Mouse (Mus musculus): ENCODE results near the gene Rhebl1.

Rhebl1 gene

GRCm38 (mm10) chr15:98871070-98871915 lies 23.0 kb downstream of the Rhebl1 start, which contains the start of gene Kmt2d:
TSS of gene Kmt2d (minus strand) at chr15:98871204.
- DNase-seq, result no peak

- DNase-seq, result no peak
Observed at GRCm38 (mm10) chr15:98870179-98871069, 23.9 kb downstream of the Rhebl1 start.

- DNase-seq, result no peak
Observed at GRCm38 (mm10) chr15:98869342-98870178, 24.8 kb downstream of the Rhebl1 start.

- DNase-seq, result no peak
Observed at GRCm38 (mm10) chr15:98868346-98869063, 25.8 kb downstream of the Rhebl1 start.

GRCm38 (mm10) chr15:98867321-98867720 lies 27.0 kb downstream of the Rhebl1 start:
- no peak for DNase-seq

GRCm38 (mm10) chr15:98866501-98866900 lies 27.8 kb downstream of the Rhebl1 start:
- no peak for DNase-seq

GRCm38 (mm10) chr15:98865771-98866170 lies 28.6 kb downstream of the Rhebl1 start:
- DNase-seq, result no peak

GRCm38 (mm10) chr15:98864951-98865350 lies 29.4 kb downstream of the Rhebl1 start:
- DNase-seq, result no peak

GRCm38 (mm10) chr15:98863451-98863958 lies 30.8 kb downstream of the Rhebl1 start:
- DNase-seq, result no peak

GRCm38 (mm10) chr15:98861701-98862410 lies 32.5 kb downstream of the Rhebl1 start:
- DNase-seq, result no peak

GRCm38 (mm10) chr15:98860921-98861320 lies 33.4 kb downstream of the Rhebl1 start:
- DNase-seq, result no peak

- no peak for DNase-seq
Observed at GRCm38 (mm10) chr15:98859319-98860043, 34.9 kb downstream of the Rhebl1 start.

- no peak for DNase-seq
Observed at GRCm38 (mm10) chr15:98854214-98854613, 40.1 kb downstream of the Rhebl1 start.

GRCm38 (mm10) chr15:98853161-98853937 lies 41.0 kb downstream of the Rhebl1 start:
- DNase-seq, result peak; percentile 5

- peak; percentile 4 for DNase-seq
Observed at GRCm38 (mm10) chr15:98852733-98853132, 41.6 kb downstream of the Rhebl1 start.

- no peak for DNase-seq
Observed at GRCm38 (mm10) chr15:98852071-98852470, 42.3 kb downstream of the Rhebl1 start.

- peak; percentile 5 for DNase-seq
Observed at GRCm38 (mm10) chr15:98851229-98851818, 43.0 kb downstream of the Rhebl1 start.

- DNase-seq, result no peak
Observed at GRCm38 (mm10) chr15:98850668-98851067, 43.7 kb downstream of the Rhebl1 start.

GRCm38 (mm10) chr15:98849956-98850600 lies 44.3 kb downstream of the Rhebl1 start:
- DNase-seq, result no peak
